Mouse (Mus musculus) midbrain, embryonic 11.5 days (tissue): ENCODE data around the gene Btrc. TPM values are rescaled to one million over a fixed set of nuclear protein-coding genes. Genes with fewer than 3 reads are reported as not detected.

Experiments
- ATAC-seq: fragments of 200-750 bp; cut with Nextera tagmentation; 2 replicates; pipeline ENCODE4 v1.8.0; 2017; ENCODE audit warnings: moderate TSS enrichment, moderate library complexity; ENCODE audit not compliant: low FRiP score
- DNase-seq: peaks from one replicate; pipeline ENCODE4 v3.0.0; 2015; ENCODE audit warnings: low spot score; ENCODE audit errors: missing footprints
- H3K27ac ChIP-seq: fragments of 300-500 bp; sonication (generic); 2 replicates; pipeline ENCODE4 v1.5.1; 2014; ENCODE audit warnings: low read depth, low read length
- H3K27me3 ChIP-seq: fragments of 300-500 bp; sonication (generic); 2 replicates; pipeline ENCODE4 v1.6.1; 2014; ENCODE audit warnings: mild to moderate bottlenecking, low read length, moderate library complexity, mixed read lengths; ENCODE audit not compliant: control insufficient read depth, insufficient read depth
- H3K36me3 ChIP-seq: fragments of 300-500 bp; sonication (generic); 2 replicates; pipeline ENCODE4 v1.6.1; 2014; ENCODE audit warnings: mild to moderate bottlenecking, low read length, moderate library complexity, mixed read lengths; ENCODE audit not compliant: control insufficient read depth, insufficient read depth
- H3K4me1 ChIP-seq: fragments of 300-500 bp; sonication (generic); 2 replicates; pipeline ENCODE4 v1.6.1; 2014; ENCODE audit warnings: low read length; ENCODE audit not compliant: control insufficient read depth, insufficient read depth
- H3K4me2 ChIP-seq: fragments of 300-500 bp; sonication (generic); 2 replicates; pipeline ENCODE4 v1.6.1; 2014; ENCODE audit warnings: mild to moderate bottlenecking, moderate library complexity
- H3K4me3 ChIP-seq: fragments of 300-500 bp; sonication (generic); 2 replicates; pipeline ENCODE4 v1.5.1; 2014; ENCODE audit warnings: low read depth, low read length
- H3K9ac ChIP-seq: fragments of 300-500 bp; sonication (generic); 2 replicates; pipeline ENCODE4 v1.6.1; 2014; ENCODE audit warnings: low read length
- H3K9me3 ChIP-seq: fragments of 300-500 bp; sonication (generic); 2 replicates; pipeline ENCODE4 v1.6.1; 2016; ENCODE audit warnings: low read length; ENCODE audit not compliant: control insufficient read depth
- WGBS: fragments of 180-500 bp; shearing (Covaris S2); extraction: QIAGEN DNeasy Blood & Tissue Kit; methylation state at CpG from one replicate; pipeline ENCODE4 v1.1.7; 2014; 5-methylcytosine and 5-hydroxymethylcytosine counted together
- polyA plus RNA-seq: library from polyadenylated mRNA; unstranded; fragments of >200 nt; fragmentation: Nextera tagmentation; extraction: Ambion mirVana; gene quantifications from 2 replicates; pipeline ENCODE4 v1.2.1, GENCODE M21; 2014

Btrc gene
- polyA plus RNA-seq, 1 experiment from 2014 or later, result 49.5 TPM

GRCm38 (mm10) chr19:45527931-45528534 lies 164.5 kb downstream of the Btrc start:
- WGBS, result 96% methylated on average over 10 of the region's 10 CpGs
- no peak overlapping the region for H3K4me2 ChIP-seq
- H3K9me3 ChIP-seq, result no peaks in the 10 kb centered on the region
- peaks cover 5% of the 10 kb centered on the region; the same call in 1 of the 2 replicates for H3K36me3 ChIP-seq
- H3K4me3 ChIP-seq, result no peak overlapping the region
- no peaks in the 10 kb centered on the region for H3K27me3 ChIP-seq
- H3K27ac ChIP-seq, result no peak overlapping the region
- H3K9ac ChIP-seq, result no peak overlapping the region
- H3K4me1 ChIP-seq, result no peaks in the 10 kb centered on the region
- DNase-seq, result no peak
- no peak for ATAC-seq

DNA sequence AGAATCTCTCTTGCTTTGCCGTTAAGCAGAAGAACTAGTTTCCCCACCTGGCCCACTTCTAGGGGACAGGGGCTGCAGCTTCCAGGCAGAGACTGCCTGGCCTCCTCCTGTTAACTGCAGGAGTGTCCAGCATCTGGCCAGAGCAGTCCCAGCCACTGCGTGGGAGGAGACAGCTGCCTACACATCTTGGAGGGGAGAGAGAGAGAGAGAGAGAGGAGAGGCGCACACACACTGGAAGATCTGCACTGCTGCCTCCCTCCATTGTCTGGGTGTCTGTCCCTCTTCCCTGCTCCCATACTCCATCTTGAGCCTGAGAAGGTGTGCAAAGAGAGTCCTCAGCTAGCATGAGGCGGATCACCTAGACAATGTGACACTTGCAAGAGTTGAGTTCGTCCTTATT lies 165.8 kb downstream of the Btrc start:
- DNase-seq (no peak), ATAC-seq (no peak)
- no peak overlapping the region for H3K27ac ChIP-seq
- H3K36me3 ChIP-seq, result peaks cover 5% of the 10 kb centered on the region; the same call in 1 of the 2 replicates
- no peaks in the 10 kb centered on the region for H3K9me3 ChIP-seq
- no peak overlapping the region for H3K4me3 ChIP-seq
- no peak overlapping the region for H3K4me2 ChIP-seq
- WGBS, result 83% methylated on average over 5 of the region's 5 CpGs
- no peaks in the 10 kb centered on the region for H3K4me1 ChIP-seq
- no peaks in the 10 kb centered on the region; the same call in 1 of the 2 replicates for H3K27me3 ChIP-seq
- no peak overlapping the region for H3K9ac ChIP-seq

- H3K27me3 ChIP-seq, result no peaks in the 10 kb centered on the region; the same call in 1 of the 2 replicates
- DNase-seq, result no peak
- no peak overlapping the region for H3K27ac ChIP-seq
- H3K9ac ChIP-seq, result no peak overlapping the region
- no peaks in the 10 kb centered on the region for H3K4me1 ChIP-seq
- H3K4me3 ChIP-seq, result no peak overlapping the region
- H3K36me3 ChIP-seq, result peaks cover 5% of the 10 kb centered on the region; the same call in 1 of the 2 replicates
- no peak for ATAC-seq
- 89% methylated on average over 15 of the region's 15 CpGs for WGBS
- H3K9me3 ChIP-seq, result no peaks in the 10 kb centered on the region
- H3K4me2 ChIP-seq, result no peak overlapping the region
Observed at GRCm38 (mm10) chr19:45530200-45530995, 166.9 kb downstream of the Btrc start.

GRCm38 (mm10) chr19:45531554-45531953 lies 168.0 kb downstream of the Btrc start:
- Histone ChIP-seq H3K9ac (no peak overlapping the region), H3K4me2 (no peak overlapping the region), H3K4me3 (no peak overlapping the region), H3K9me3 (no peaks in the 10 kb centered on the region), H3K27me3 (no peaks in the 10 kb centered on the region; the same call in none of the 2 replicates), H3K4me1 (no peaks in the 10 kb centered on the region), H3K27ac (no peak overlapping the region), H3K36me3 (peaks cover 5% of the 10 kb centered on the region; the same call in 1 of the 2 replicates)
- ATAC-seq (no peak), DNase-seq (no peak)
- WGBS, result 72% methylated on average over 6 of the region's 6 CpGs

DNA sequence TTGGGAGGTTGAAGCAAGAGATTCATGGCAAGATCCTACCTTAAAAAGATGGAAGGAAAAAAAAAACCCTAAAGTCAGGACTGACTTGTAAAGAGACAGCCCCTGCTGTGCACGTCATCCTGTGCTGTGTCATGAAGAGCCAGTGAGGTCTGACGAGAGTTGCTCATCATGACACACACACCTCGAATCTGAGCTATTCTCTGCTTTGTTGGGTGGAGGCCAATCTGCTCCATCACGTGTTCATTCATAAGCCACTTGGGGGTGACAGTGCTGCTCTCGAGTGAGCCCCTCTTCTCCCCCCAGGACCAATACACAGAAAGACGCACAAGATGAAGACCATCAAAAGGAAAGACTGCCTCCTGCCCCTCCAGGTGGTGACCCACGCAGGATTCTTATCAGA lies 170.1 kb downstream of the Btrc start:
- Histone ChIP-seq H3K9ac (no peak overlapping the region), H3K36me3 (no peaks in the 10 kb centered on the region), H3K27ac (no peak overlapping the region), H3K27me3 (peaks cover 7% of the 10 kb centered on the region), H3K9me3 (no peaks in the 10 kb centered on the region), H3K4me2 (no peak overlapping the region), H3K4me1 (no peaks in the 10 kb centered on the region), H3K4me3 (no peak overlapping the region)
- ATAC-seq (no peak), DNase-seq (no peak)
- WGBS, result 69% methylated on average over 7 of the region's 7 CpGs

DNA sequence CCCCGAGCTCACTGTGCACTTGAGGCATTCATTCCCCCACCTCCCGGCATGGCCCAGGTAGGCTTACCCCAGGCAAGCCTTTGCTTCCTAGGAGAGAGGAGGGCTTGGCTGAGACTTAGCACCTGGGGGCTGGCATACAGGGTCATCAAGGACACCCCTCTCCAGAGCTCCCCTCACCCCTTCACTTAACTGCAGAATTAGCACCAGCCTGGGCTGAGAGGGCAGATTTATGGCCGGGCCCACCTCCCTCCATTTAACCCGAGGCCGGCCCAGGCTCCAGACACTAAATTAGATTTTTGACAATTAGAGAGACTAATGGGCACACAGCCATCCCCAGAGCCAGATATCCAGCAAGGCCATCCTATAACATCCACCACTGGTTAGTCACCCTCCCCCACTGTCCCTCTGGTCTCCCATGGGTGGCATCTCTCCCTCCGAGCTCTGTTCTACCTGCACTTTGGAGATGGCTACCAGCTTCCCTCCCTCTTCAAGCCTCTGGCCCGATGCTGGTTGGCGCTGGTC lies 171.7 kb downstream of the Btrc start:
- Histone ChIP-seq H3K9me3 (no peaks in the 10 kb centered on the region), H3K36me3 (no peaks in the 10 kb centered on the region), H3K4me3 (no peak overlapping the region), H3K4me2 (no peak overlapping the region), H3K9ac (no peak overlapping the region), H3K27me3 (peaks cover 17% of the 10 kb centered on the region), H3K4me1 (no peaks in the 10 kb centered on the region), H3K27ac (no peak overlapping the region)
- ATAC-seq (no peak), DNase-seq (no peak)
- 82% methylated on average over 8 of the region's 8 CpGs for WGBS

DNA sequence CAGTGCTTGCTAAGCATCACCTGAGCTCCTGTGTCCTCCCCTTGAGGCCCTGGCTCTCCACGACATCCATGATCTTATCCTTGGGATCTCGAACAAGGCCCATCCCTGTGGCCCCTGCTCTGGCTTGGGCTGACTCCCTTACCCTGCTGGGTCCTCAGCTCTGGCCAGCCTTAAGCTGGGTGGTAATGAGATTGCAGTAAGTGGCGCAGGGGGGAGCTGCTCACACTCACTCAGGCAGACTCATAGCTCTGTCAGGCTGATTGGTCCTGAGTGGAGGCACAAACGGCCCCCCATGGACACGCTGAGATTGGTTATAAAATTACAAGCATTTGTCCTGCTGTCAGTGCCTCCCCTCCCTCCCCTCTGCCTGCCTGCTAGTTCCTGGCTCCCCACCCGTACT lies 172.4 kb downstream of the Btrc start:
- no peak overlapping the region for H3K4me2 ChIP-seq
- H3K27me3 ChIP-seq, result peaks cover 24% of the 10 kb centered on the region
- H3K9ac ChIP-seq, result no peak overlapping the region
- no peaks in the 10 kb centered on the region for H3K36me3 ChIP-seq
- WGBS, result 70% methylated on average over 6 of the region's 6 CpGs
- no peaks in the 10 kb centered on the region for H3K9me3 ChIP-seq
- ATAC-seq, result no peak
- DNase-seq, result no peak
- no peak overlapping the region for H3K27ac ChIP-seq
- no peak overlapping the region for H3K4me3 ChIP-seq
- H3K4me1 ChIP-seq, result no peaks in the 10 kb centered on the region

GRCm38 (mm10) chr19:45537505-45537904 lies 174.0 kb downstream of the Btrc start:
- no peaks in the 10 kb centered on the region for H3K36me3 ChIP-seq
- no peak for DNase-seq
- H3K4me1 ChIP-seq, result peaks cover 2% of the 10 kb centered on the region; the same call in 1 of the 2 replicates
- 87% methylated on average over 1 of the region's 1 CpGs for WGBS
- no peak overlapping the region for H3K27ac ChIP-seq
- H3K27me3 ChIP-seq, result peaks cover 39% of the 10 kb centered on the region
- no peak overlapping the region for H3K4me2 ChIP-seq
- H3K4me3 ChIP-seq, result no peak overlapping the region
- H3K9me3 ChIP-seq, result no peaks in the 10 kb centered on the region
- no peak for ATAC-seq
- no peak overlapping the region for H3K9ac ChIP-seq
